Mouse (Mus musculus) limb, embryonic 14.5 days (tissue): ENCODE measurements at regions not wholly inside any gene's neighbourhood (a gene's known extent, or its start where the extent isn't known, plus 50 kb on each side); places are given as distances from the start of the nearest gene placed in this dataset.

ENCODE experiments used
- ATAC-seq: fragments of 200-750 bp; cut with Nextera tagmentation; 2 replicates; pipeline ENCODE4 v1.8.0; 2017; ENCODE audit warnings: low read depth, moderate number of reproducible peaks, moderate TSS enrichment; ENCODE audit not compliant: low FRiP score
- DNase-seq: peaks from one replicate; pipeline ENCODE4 v3.0.0-alpha.2; 2015; ENCODE audit warnings: low spot score
- H3K27ac ChIP-seq: fragments of 300-500 bp; sonication (generic); replicated peaks from 2 replicates; pipeline ENCODE4 v1.5.1; 2014; ENCODE audit warnings: low read depth, mild to moderate bottlenecking, low read length, moderate library complexity, mixed read lengths
- H3K27me3 ChIP-seq: fragments of 300-500 bp; sonication (generic); 2 replicates; pipeline ENCODE4 v1.6.1; 2014; ENCODE audit warnings: low read length, mixed read lengths; ENCODE audit not compliant: control insufficient read depth, insufficient read depth
- H3K36me3 ChIP-seq: fragments of 300-500 bp; sonication (generic); 2 replicates; pipeline ENCODE4 v1.6.1; 2014; ENCODE audit warnings: mild to moderate bottlenecking, low read length, moderate library complexity, mixed read lengths; ENCODE audit not compliant: control insufficient read depth, insufficient read depth
- H3K4me1 ChIP-seq: fragments of 300-500 bp; sonication (generic); 2 replicates; pipeline ENCODE4 v1.6.1; 2014; ENCODE audit warnings: antibody characterized with exemption, low read length, mixed read lengths; ENCODE audit not compliant: control insufficient read depth, insufficient read depth
- H3K4me2 ChIP-seq: fragments of 300-500 bp; sonication (generic); replicated peaks from 2 replicates; pipeline ENCODE4 v1.6.1; 2014; ENCODE audit warnings: low read depth, mild to moderate bottlenecking, low read length, moderate library complexity; ENCODE audit not compliant: severe bottlenecking
- H3K4me3 ChIP-seq: fragments of 300-500 bp; sonication (generic); replicated peaks from 2 replicates; pipeline ENCODE4 v1.5.1; 2014; ENCODE audit warnings: low read length
- H3K9ac ChIP-seq: fragments of 300-500 bp; sonication (generic); 2 replicates; pipeline ENCODE4 v1.6.1; 2014; ENCODE audit warnings: mild to moderate bottlenecking, low read depth, low read length, moderate library complexity; ENCODE audit not compliant: severe bottlenecking
- H3K9me3 ChIP-seq: fragments of 300-500 bp; sonication (generic); 2 replicates; pipeline ENCODE4 v1.6.1; 2016; ENCODE audit warnings: low read length; ENCODE audit not compliant: control insufficient read depth
- POLR2A ChIP-seq: fragments of 200-500 bp; IDR thresholded peaks from 2 replicates; pipeline ENCODE4 v1.8.0; 2012; ENCODE audit warnings: inconsistent platforms, mild to moderate bottlenecking, moderate library complexity, borderline replicate concordance; ENCODE audit not compliant: insufficient read depth, insufficient read length; ENCODE audit errors: extremely low read depth
- WGBS: fragments of 180-500 bp; shearing (Covaris S2); extraction: QIAGEN DNeasy Blood & Tissue Kit; methylation state at CpG from one replicate; pipeline ENCODE4 v1.1.7; 2014; 5-methylcytosine and 5-hydroxymethylcytosine counted together

- ATAC-seq: no peak
- 66% methylated on average over 5 of the region's 5 CpGs for WGBS
These were observed 254.9 kb downstream of the Bcor start for GRCm38 (mm10) chrX:11905231-11905630.

GRCm38 (mm10) chrX:11907167-11907566 is 253.0 kb downstream of the Bcor start:
- 67% methylated on average over 6 of the region's 6 CpGs for WGBS
- no peak for TF ChIP-seq POLR2A

More at GRCm38 (mm10) chrX:11905231-11905630, 254.9 kb downstream of the Bcor start:
- no peaks in the 10 kb centered on the region for H3K4me1 ChIP-seq
- no peak for TF ChIP-seq POLR2A
- no peak for DNase-seq
- no peak overlapping the region for H3K9ac ChIP-seq
- no peaks in the 10 kb centered on the region for H3K36me3 ChIP-seq
- no peak overlapping the region for H3K4me2 ChIP-seq
- H3K9me3 ChIP-seq: no peaks in the 10 kb centered on the region
- H3K27me3 ChIP-seq: no peaks in the 10 kb centered on the region
- H3K4me3 ChIP-seq: no peak overlapping the region
- no peak overlapping the region for H3K27ac ChIP-seq

GRCm38 (mm10) chrX:11915984-11916383 is 244.2 kb downstream of the Bcor start:
- H3K36me3 ChIP-seq: no peaks in the 10 kb centered on the region
- H3K27me3 ChIP-seq: no peaks in the 10 kb centered on the region
- DNase-seq: no peak
- H3K27ac ChIP-seq: no peak overlapping the region
- ATAC-seq: no peak
- H3K9me3 ChIP-seq: no peaks in the 10 kb centered on the region
- 69% methylated on average over 8 of the region's 10 CpGs for WGBS
- no peak overlapping the region for H3K4me2 ChIP-seq
- H3K4me1 ChIP-seq: no peaks in the 10 kb centered on the region
- no peak overlapping the region for H3K9ac ChIP-seq
- TF ChIP-seq POLR2A: no peak
- no peak overlapping the region for H3K4me3 ChIP-seq

More at GRCm38 (mm10) chrX:11907167-11907566, 253.0 kb downstream of the Bcor start:
- Histone ChIP-seq H3K4me3 (no peak overlapping the region), H3K4me1 (no peaks in the 10 kb centered on the region), H3K36me3 (no peaks in the 10 kb centered on the region), H3K4me2 (no peak overlapping the region), H3K9me3 (no peaks in the 10 kb centered on the region), H3K9ac (no peak overlapping the region), H3K27ac (no peak overlapping the region), H3K27me3 (no peaks in the 10 kb centered on the region)
- DNase-seq: peak; percentile 11
- peak; percentile 50; the same call in 1 of the 2 replicates for ATAC-seq

- Histone ChIP-seq H3K4me2 (no peak overlapping the region), H3K27me3 (no peaks in the 10 kb centered on the region), H3K36me3 (no peaks in the 10 kb centered on the region), H3K27ac (no peak overlapping the region), H3K9me3 (no peaks in the 10 kb centered on the region), H3K4me1 (no peaks in the 10 kb centered on the region), H3K9ac (no peak overlapping the region), H3K4me3 (no peak overlapping the region)
- no peak for ATAC-seq
- no peak for TF ChIP-seq POLR2A
- no peak for DNase-seq
- 52% methylated on average over 2 of the region's 2 CpGs for WGBS
These were observed 239.9 kb downstream of the Bcor start for GRCm38 (mm10) chrX:11920231-11920630.

- ATAC-seq (no peak), DNase-seq (no peak)
- no peak overlapping the region for H3K4me3 ChIP-seq
- H3K27me3 ChIP-seq: no peaks in the 10 kb centered on the region
- no peaks in the 10 kb centered on the region for H3K36me3 ChIP-seq
- no peak overlapping the region for H3K27ac ChIP-seq
- 68% methylated on average over 3 of the region's 3 CpGs for WGBS
- no peaks in the 10 kb centered on the region for H3K9me3 ChIP-seq
- TF ChIP-seq POLR2A: no peak
- H3K9ac ChIP-seq: no peak overlapping the region
- H3K4me1 ChIP-seq: peaks cover 3% of the 10 kb centered on the region; the same call in 1 of the 2 replicates
- H3K4me2 ChIP-seq: no peak overlapping the region
These were observed 235.4 kb downstream of the Bcor start for GRCm38 (mm10) chrX:11924639-11925302.
